Mouse (Mus musculus): ENCODE data around the gene Erbin. TPM values are rescaled to one million over a fixed set of nuclear protein-coding genes. Genes with fewer than 3 reads are reported as not detected.

Erbin gene
- polyA plus RNA-seq, 1 experiment from 2014 or later, result 15.8 TPM

GRCm38 (mm10) chr13:103955652-103956051, 35.3 kb upstream of the Erbin start:
- 46% methylated on average over 2 of the region's 2 CpGs for WGBS
- Histone ChIP-seq H3K27me3 (ENCODE audit: insufficient read depth, low read length) (no peaks in the 10 kb centered on the region), H3K27ac (ENCODE audit: low read length) (no peak overlapping the region), H3K4me3 (ENCODE audit: low read length) (no peak overlapping the region), H3K36me3 (ENCODE audit: insufficient read depth, low read length) (no peaks in the 10 kb centered on the region), H3K4me2 (replicated peaks; ENCODE audit: low read depth, low read length) (no peak overlapping the region), H3K4me1 (ENCODE audit: insufficient read depth, low read length) (peaks cover 4% of the 10 kb centered on the region; the same call in 1 of the 2 replicates), H3K9me3 (ENCODE audit: low read length) (no peaks in the 10 kb centered on the region), H3K9ac (replicated peaks; ENCODE audit: low read length) (no peak overlapping the region)
- ATAC-seq (ENCODE audit: low FRiP score, low TSS enrichment), result no peak

- H3K27me3 ChIP-seq (ENCODE audit: insufficient read depth, low read length), result no peaks in the 10 kb centered on the region
- ATAC-seq (ENCODE audit: low FRiP score, low TSS enrichment), result no peak
- H3K4me2 ChIP-seq (replicated peaks; ENCODE audit: low read depth, low read length), result no peak overlapping the region
- no peak overlapping the region for H3K4me3 ChIP-seq (ENCODE audit: low read length)
- WGBS, result 92% methylated on average over 7 of the region's 7 CpGs
- H3K4me1 ChIP-seq (ENCODE audit: insufficient read depth, low read length), result no peaks in the 10 kb centered on the region
- H3K36me3 ChIP-seq (ENCODE audit: insufficient read depth, low read length), result no peaks in the 10 kb centered on the region
- H3K9me3 ChIP-seq (ENCODE audit: low read length), result no peaks in the 10 kb centered on the region
- H3K27ac ChIP-seq (ENCODE audit: low read length), result no peak overlapping the region
- H3K9ac ChIP-seq (replicated peaks; ENCODE audit: low read length), result no peak overlapping the region
Measured at GRCm38 (mm10) chr13:103951393-103951792, 31.1 kb upstream of the Erbin start.

- Histone ChIP-seq H3K9me3 (ENCODE audit: low read length) (no peaks in the 10 kb centered on the region), H3K4me3 (ENCODE audit: low read length) (no peak overlapping the region), H3K9ac (replicated peaks; ENCODE audit: low read length) (no peak overlapping the region), H3K36me3 (ENCODE audit: insufficient read depth, low read length) (no peaks in the 10 kb centered on the region), H3K27ac (ENCODE audit: low read length) (no peak overlapping the region), H3K4me2 (replicated peaks; ENCODE audit: low read depth, low read length) (no peak overlapping the region), H3K27me3 (ENCODE audit: insufficient read depth, low read length) (no peaks in the 10 kb centered on the region), H3K4me1 (ENCODE audit: insufficient read depth, low read length) (no peaks in the 10 kb centered on the region; the same call in 1 of the 2 replicates)
- ATAC-seq (ENCODE audit: low FRiP score, low TSS enrichment), result peak; percentile 67; the same call in 1 of the 2 replicates
- 50% methylated on average over 2 of the region's 2 CpGs for WGBS
Measured at GRCm38 (mm10) chr13:103940796-103941195, 20.5 kb upstream of the Erbin start.

- no peaks in the 10 kb centered on the region for H3K36me3 ChIP-seq (ENCODE audit: insufficient read depth, low read length)
- ATAC-seq (ENCODE audit: low FRiP score, low TSS enrichment), result no peak
- no peak overlapping the region for H3K4me2 ChIP-seq (replicated peaks; ENCODE audit: low read depth, low read length)
- H3K9me3 ChIP-seq (ENCODE audit: low read length), result no peaks in the 10 kb centered on the region; the same call in 1 of the 2 replicates
- H3K4me1 ChIP-seq (ENCODE audit: insufficient read depth, low read length), result peaks cover 22% of the 10 kb centered on the region
- H3K4me3 ChIP-seq (ENCODE audit: low read length), result no peak overlapping the region
- H3K27me3 ChIP-seq (ENCODE audit: insufficient read depth, low read length), result no peaks in the 10 kb centered on the region
- H3K27ac ChIP-seq (ENCODE audit: low read length), result no peak overlapping the region
- 72% methylated on average over 6 of the region's 6 CpGs for WGBS
- no peak overlapping the region for H3K9ac ChIP-seq (replicated peaks; ENCODE audit: low read length)
Measured at GRCm38 (mm10) chr13:103924586-103924985, 4.3 kb upstream of the Erbin start.

GRCm38 (mm10) chr13:103923402-103924065, 3.2 kb upstream of the Erbin start:
- no peaks in the 10 kb centered on the region for H3K9me3 ChIP-seq (ENCODE audit: low read length)
- no peaks in the 10 kb centered on the region for H3K27me3 ChIP-seq (ENCODE audit: insufficient read depth, low read length)
- peaks cover 22% of the 10 kb centered on the region for H3K4me1 ChIP-seq (ENCODE audit: insufficient read depth, low read length)
- no peak overlapping the region for H3K4me2 ChIP-seq (replicated peaks; ENCODE audit: low read depth, low read length)
- 79% methylated on average over 6 of the region's 6 CpGs for WGBS
- H3K9ac ChIP-seq (replicated peaks; ENCODE audit: low read length), result no peak overlapping the region
- H3K27ac ChIP-seq (ENCODE audit: low read length), result peak overlapping the region; percentile 61
- H3K4me3 ChIP-seq (ENCODE audit: low read length), result no peak overlapping the region
- no peak for ATAC-seq (ENCODE audit: low FRiP score, low TSS enrichment)
- H3K36me3 ChIP-seq (ENCODE audit: insufficient read depth, low read length), result no peaks in the 10 kb centered on the region

GRCm38 (mm10) chr13:103921831-103922380, 1.6 kb upstream of the Erbin start:
- H3K27ac ChIP-seq (ENCODE audit: low read length), result peak overlapping the region; percentile 100
- peak overlapping the region; percentile 73 for H3K4me2 ChIP-seq (replicated peaks; ENCODE audit: low read depth, low read length)
- H3K9me3 ChIP-seq (ENCODE audit: low read length), result no peaks in the 10 kb centered on the region
- no peaks in the 10 kb centered on the region for H3K36me3 ChIP-seq (ENCODE audit: insufficient read depth, low read length)
- H3K9ac ChIP-seq (replicated peaks; ENCODE audit: low read length), result peak overlapping the region; percentile 100
- peaks cover 27% of the 10 kb centered on the region for H3K4me1 ChIP-seq (ENCODE audit: insufficient read depth, low read length)
- peak; percentile 17; the same call in 1 of the 2 replicates for ATAC-seq (ENCODE audit: low FRiP score, low TSS enrichment)
- peak overlapping the region; percentile 93 for H3K4me3 ChIP-seq (ENCODE audit: low read length)
- no peaks in the 10 kb centered on the region for H3K27me3 ChIP-seq (ENCODE audit: insufficient read depth, low read length)
- 9% methylated on average over 11 of the region's 11 CpGs for WGBS

GRCm38 (mm10) chr13:103920933-103921830, 868 bp upstream of the Erbin start:
- H3K27me3 ChIP-seq (ENCODE audit: insufficient read depth, low read length), result no peaks in the 10 kb centered on the region
- no peaks in the 10 kb centered on the region for H3K36me3 ChIP-seq (ENCODE audit: insufficient read depth, low read length)
- peak overlapping the region; percentile 100 for H3K27ac ChIP-seq (ENCODE audit: low read length)
- H3K9me3 ChIP-seq (ENCODE audit: low read length), result no peaks in the 10 kb centered on the region
- ATAC-seq (ENCODE audit: low FRiP score, low TSS enrichment), result peak; percentile 92
- H3K4me1 ChIP-seq (ENCODE audit: insufficient read depth, low read length), result peaks cover 27% of the 10 kb centered on the region
- H3K9ac ChIP-seq (replicated peaks; ENCODE audit: low read length), result peak overlapping the region; percentile 100
- peak overlapping the region; percentile 93 for H3K4me3 ChIP-seq (ENCODE audit: low read length)
- under 1% methylated on average over 76 of the region's 125 CpGs for WGBS
- peak overlapping the region; percentile 73 for H3K4me2 ChIP-seq (replicated peaks; ENCODE audit: low read depth, low read length)

GRCm38 (mm10) chr13:103919956-103920260, 406 bp downstream of the Erbin start:
- Histone ChIP-seq H3K4me3 (ENCODE audit: low read length) (peak overlapping the region; percentile 93), H3K4me1 (ENCODE audit: insufficient read depth, low read length) (peaks cover 30% of the 10 kb centered on the region), H3K9me3 (ENCODE audit: low read length) (no peaks in the 10 kb centered on the region), H3K36me3 (ENCODE audit: insufficient read depth, low read length) (no peaks in the 10 kb centered on the region), H3K4me2 (replicated peaks; ENCODE audit: low read depth, low read length) (peak overlapping the region; percentile 73), H3K27ac (ENCODE audit: low read length) (peak overlapping the region; percentile 100), H3K27me3 (ENCODE audit: insufficient read depth, low read length) (no peaks in the 10 kb centered on the region), H3K9ac (replicated peaks; ENCODE audit: low read length) (peak overlapping the region; percentile 100)
- ATAC-seq (ENCODE audit: low FRiP score, low TSS enrichment), result no peak
- 0% methylated on average over 20 of the region's 20 CpGs for WGBS

- Histone ChIP-seq H3K9me3 (ENCODE audit: low read length) (no peaks in the 10 kb centered on the region), H3K27me3 (ENCODE audit: insufficient read depth, low read length) (no peaks in the 10 kb centered on the region), H3K4me1 (ENCODE audit: insufficient read depth, low read length) (peaks cover 30% of the 10 kb centered on the region), H3K27ac (ENCODE audit: low read length) (peak overlapping the region; percentile 100), H3K4me3 (ENCODE audit: low read length) (peak overlapping the region; percentile 93), H3K36me3 (ENCODE audit: insufficient read depth, low read length) (no peaks in the 10 kb centered on the region), H3K4me2 (replicated peaks; ENCODE audit: low read depth, low read length) (peak overlapping the region; percentile 73), H3K9ac (replicated peaks; ENCODE audit: low read length) (peak overlapping the region; percentile 100)
- WGBS, result 0% methylated on average over 32 of the region's 32 CpGs
- ATAC-seq (ENCODE audit: low FRiP score, low TSS enrichment), result no peak
Measured at GRCm38 (mm10) chr13:103919234-103919955, 919 bp downstream of the Erbin start.

Measured in kidney, embryonic 16.5 days (tissue).